Mouse (Mus musculus) stomach, postnatal 0 days (tissue): ENCODE measurements around the gene 3110040M04Rik.
"Not testable (repeated sequence)": the region's sequence is repeated elsewhere in the genome, so short reads cannot be mapped to it uniquely, and the experiment has no call there.

ENCODE experiments used
- CTCF ChIP-seq: IDR thresholded peaks from 2 replicates; pipeline ENCODE4 v1.5.1; 2016; ENCODE audit warnings: antibody characterized with exemption, low read depth, mild to moderate bottlenecking, moderate library complexity
- EP300 ChIP-seq: optimal IDR thresholded peaks from 2 replicates; pipeline ENCODE3; 2016; ENCODE audit warnings: antibody characterized with exemption

DNA sequence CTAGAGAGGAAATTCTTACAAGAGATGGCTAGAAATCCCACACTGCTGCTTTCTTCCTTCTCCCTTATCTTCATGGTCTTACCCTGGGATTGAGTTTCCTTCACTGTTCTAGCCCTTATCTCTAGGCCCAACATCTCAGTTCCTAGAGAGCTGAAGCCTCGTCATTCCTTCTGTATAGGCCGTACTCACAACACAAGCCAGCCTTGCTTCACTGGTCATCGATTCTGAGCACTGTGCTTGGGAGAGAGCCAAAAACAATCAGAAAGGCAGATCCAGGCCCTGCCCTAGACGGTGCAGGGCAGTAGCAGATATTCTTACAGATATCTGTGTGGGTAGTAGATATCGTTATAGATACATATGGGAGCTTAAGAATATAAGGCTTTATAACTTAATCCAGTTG, 1.1 kb upstream of the 3110040M04Rik start:
- not testable (repeated sequence) for TF ChIP-seq CTCF, EP300
